26 mouse cellular contexts compared by ENCODE assay signal in the genomic region with DNA sequence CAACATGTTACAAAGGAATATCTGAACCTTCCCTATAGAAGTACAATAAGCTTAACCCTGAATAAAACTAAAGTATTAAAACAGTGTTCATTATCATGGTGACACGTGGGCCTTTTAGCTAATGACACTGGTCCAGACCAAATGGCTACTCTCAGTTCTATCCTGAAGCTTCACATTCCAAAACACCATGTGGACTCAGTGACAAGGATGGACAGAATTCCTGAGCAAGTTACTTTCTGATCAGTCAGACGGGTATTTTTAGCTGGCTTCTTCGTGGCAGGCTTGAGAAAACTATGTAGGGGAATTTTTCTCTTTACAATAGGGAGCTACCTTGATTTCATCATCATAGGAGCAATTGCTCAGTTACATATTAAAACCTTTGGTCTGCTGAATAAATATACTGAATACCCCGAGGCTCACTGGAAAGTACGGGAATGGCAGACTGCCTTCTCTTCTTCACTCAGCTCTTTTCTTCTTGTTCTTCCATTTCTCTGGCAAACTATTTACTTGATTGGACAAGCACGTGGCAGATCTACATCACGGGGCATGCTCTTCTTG. TPM values are rescaled to one million over a fixed set of nuclear protein-coding genes. Genes with fewer than 3 reads are reported as not detected.
DNase-seq lines count a peak whose midpoint lies in the region; ATAC-seq and TF ChIP-seq lines count a peak whose summit lies in the region.
"Had no signal": no experiment of that assay in that cellular context is flagged by ENCODE, and none has a peak within 500 bp of the region (broad histone marks: within the 10 kb centered on the region; RNA-seq: fewer than 3 reads in every experiment).

No protein-coding gene starts in this region.

- in situ Hi-C loops in Patski (cut with MboI; ENCODE audit: low pct_unique_long_range_greater_than_20kb) = no loop called here

- ATAC-seq in heart, embryonic 14.5 days (ENCODE audit: insufficient number of reproducible peaks, insufficient read depth, low FRiP score, low read depth) = no peak
- no peak for ATAC-seq in lung, embryonic 14.5 days (ENCODE audit: insufficient read depth)
- ATAC-seq in Patski = peak; percentile 97

- POLR2A ChIA-PET in Patski (lab: Charles Lee) = interaction anchor here (0.8 to 1.2 kb wide), 3 partner anchors 11 to 17 kb away, joined by 3 to 6 read pairs (median 3); no protein-coding TSS in a partner anchor

- H3K4me1 ChIP-seq in heart, embryonic 14.5 days (ENCODE audit: control insufficient read depth in 2 of 2, insufficient read depth in 2 of 2, low read length in 2 of 2) = peaks cover 7 to 18% of the 10 kb centered on the region in 2 experiments; a peak in 3 of 4 replicates
- H3K4me1 ChIP-seq in lung, embryonic 14.5 days (ENCODE audit: insufficient read depth) = no peaks in the 10 kb centered on the region
- no peaks in the 10 kb centered on the region; the same call in 1 of the 2 replicates for H3K4me1 ChIP-seq in lung, adult 2 months (ENCODE audit: control insufficient read depth, insufficient read depth, low read length)
- H3K4me1 ChIP-seq: embryonic facial prominence, embryonic 12.5 days; stomach, embryonic 15.5 days had no signal

- no peaks in the 10 kb centered on the region for H3K9me3 ChIP-seq in heart, embryonic 14.5 days (ENCODE audit: control insufficient read depth, low read length)
- H3K9me3 ChIP-seq in lung, embryonic 14.5 days (ENCODE audit: low read depth, low read length) = no peaks in the 10 kb centered on the region
- H3K9me3 ChIP-seq: embryonic facial prominence, embryonic 12.5 days; stomach, embryonic 15.5 days had no signal

- no peaks in the 10 kb centered on the region for H3K36me3 ChIP-seq in heart, embryonic 14.5 days (ENCODE audit: control insufficient read depth, insufficient read depth, low read length)
- H3K36me3 ChIP-seq in lung, embryonic 14.5 days (ENCODE audit: insufficient read depth) = no peaks in the 10 kb centered on the region
- H3K36me3 ChIP-seq: embryonic facial prominence, embryonic 12.5 days; stomach, embryonic 15.5 days had no signal

- TF ChIP-seq CTCF in lung, embryonic 14.5 days (IDR thresholded peaks at IDR 0.05; ENCODE audit: low read depth) = no peak
- no peak for TF ChIP-seq CTCF in lung, adult 2 months (IDR thresholded peaks at IDR 0.05; ENCODE audit: insufficient read depth, low read length)
- no peak for TF ChIP-seq CTCF in Patski (IDR thresholded peaks at IDR 0.05)

- peak overlapping the region; percentile 7 to 44; a peak in 2 of 4 replicates for H3K27ac ChIP-seq in heart, embryonic 14.5 days (replicated peaks in 1 of 2; ENCODE audit: control insufficient read depth in 1 of 2, insufficient read depth in 1 of 2, low read depth in 2 of 2, low read length in 2 of 2)
- peak overlapping the region; percentile 36; the same call in 1 of the 2 replicates for H3K27ac ChIP-seq in lung, embryonic 14.5 days (ENCODE audit: low read depth)
- H3K27ac ChIP-seq: embryonic facial prominence, embryonic 12.5 days; hindbrain, embryonic 14.5 days; left cerebral cortex, adult 2 months; stomach, embryonic 15.5 days had no signal

- H3K4me3 ChIP-seq in heart, embryonic 14.5 days (ENCODE audit: control insufficient read depth in 1 of 2, insufficient read depth in 1 of 2, low read depth in 1 of 2, low read length in 2 of 2) = no peak overlapping the region
- no peak overlapping the region for H3K4me3 ChIP-seq in lung, embryonic 14.5 days (ENCODE audit: low read depth, low read length)
- H3K4me3 ChIP-seq in lung, adult 2 months (replicated peaks; ENCODE audit: extremely low read depth, low read depth, low read length) = no peak overlapping the region
- H3K4me3 ChIP-seq: embryonic facial prominence, embryonic 12.5 days; left cerebral cortex, adult 2 months; stomach, embryonic 15.5 days had no signal

- TF ChIP-seq POLR2A in lung, adult 2 months (IDR thresholded peaks at IDR 0.05; ENCODE audit: borderline replicate concordance, extremely low read depth, low read depth, low read length) = no peak

- CTCF ChIA-PET in Patski (lab: Charles Lee) = interaction anchor here (0.7 to 2.3 kb wide), 10 partner anchors 11 to 36 kb away, joined by 3 to 9 read pairs (median 4); no protein-coding TSS in a partner anchor

- no peak overlapping the region for H3K9ac ChIP-seq in heart, embryonic 14.5 days (ENCODE audit: low read length)
- no peak overlapping the region for H3K9ac ChIP-seq in lung, embryonic 14.5 days
- H3K9ac ChIP-seq: embryonic facial prominence, embryonic 12.5 days; hindbrain, embryonic 14.5 days; stomach, embryonic 15.5 days had no signal

- 43% methylated on average over 7 of the region's 7 CpGs for WGBS in heart, embryonic 14.5 days
- 63% methylated on average over 7 of the region's 7 CpGs for WGBS in lung, embryonic 14.5 days
- 60% methylated on average over 7 of the region's 7 CpGs for WGBS in lung, adult 2 months

- H3K27me3 ChIP-seq in heart, embryonic 14.5 days (ENCODE audit: control insufficient read depth, insufficient read depth, low read length) = no peaks in the 10 kb centered on the region
- no peaks in the 10 kb centered on the region for H3K27me3 ChIP-seq in lung, embryonic 14.5 days (ENCODE audit: insufficient read depth, low read length)
- H3K27me3 ChIP-seq in Patski = no peaks in the 10 kb centered on the region
- H3K27me3 ChIP-seq: embryonic facial prominence, embryonic 12.5 days; stomach, embryonic 15.5 days had no signal

- intact Hi-C loops in heart, postnatal 25 days (cut with DNase I) = no loop called here

- H3K4me2 ChIP-seq in heart, embryonic 14.5 days (ENCODE audit: low read length) = no peak overlapping the region
- no peak overlapping the region for H3K4me2 ChIP-seq in lung, embryonic 14.5 days
- H3K4me2 ChIP-seq: embryonic facial prominence, embryonic 12.5 days; hindbrain, embryonic 14.5 days; stomach, embryonic 15.5 days had no signal

- no peak for DNase-seq in heart, postnatal 25 days (ENCODE audit: low spot score)
- peak; percentile 13 for DNase-seq in lung, embryonic 14.5 days
- DNase-seq in lung, adult 2 months = no peak
- peak; percentile 83 for DNase-seq in Patski (ENCODE audit: low read depth, low spot score)
- DNase-seq in lung, postnatal 25 days (ENCODE audit: low spot score) = peak; percentile 16
- DNase-seq in layer of hippocampus, adult 9-10 months (ENCODE audit: low spot score) = no peak
- DNase-seq: adrenal gland, adult 8-10 months; cerebellum, adult 9-10 months; gastrocnemius, postnatal 10 days; heart, adult 18-20 months; kidney, adult 18-20 months; kidney, postnatal 25 days; left cerebral cortex, postnatal 4 days; liver; thymus, adult 18-20 months; thymus, postnatal 4 days had no signal

RNA-seq across cellular contexts. Expression of gene Ccl20, which starts 16.9 kb away (rescaled TPM):
- polyA plus RNA-seq in heart, embryonic 14.5 days (2014; fragmentation: Nextera tagmentation; extraction: Ambion mirVana) = 0.36 TPM in 1 of 2 replicates, not detected in the other
- not detected for total RNA-seq in heart, postnatal 25 days (2021)
- 0.18 TPM in 1 of 2 replicates, not detected in the other for polyA plus RNA-seq in lung, embryonic 14.5 days (2014; fragmentation: Nextera tagmentation; extraction: Ambion mirVana)
- 0.32 and 0.42 TPM in 2 replicates for polyA plus RNA-seq in lung, adult 2 months (2012; rRNA removed)
- polyA plus RNA-seq in Patski (2021) = 2.6 TPM
- total RNA-seq: adrenal gland, adult 8-10 months; gastrocnemius, postnatal 10 days; layer of hippocampus, adult 8-10 months; left cerebral cortex, adult 2 months; left cerebral cortex, postnatal 4 days; monocyte, adult 5-6 weeks had no signal
- polyA plus RNA-seq: C2C12; forebrain, embryonic 14.5 days; hindbrain, embryonic 14.5 days; neural tube, embryonic 11.5 days had no signal

RNA-seq across cellular contexts. Expression of gene Krtap28-13, which starts 38.9 kb away (rescaled TPM):
- polyA plus RNA-seq in heart, embryonic 14.5 days (2014; fragmentation: Nextera tagmentation; extraction: Ambion mirVana) = not detected in 2 replicates
- total RNA-seq in heart, postnatal 25 days (2021) = not detected
- polyA plus RNA-seq in lung, embryonic 14.5 days (2014; fragmentation: Nextera tagmentation; extraction: Ambion mirVana) = not detected in 2 replicates
- 0.11 and 0.12 TPM in 2 replicates for polyA plus RNA-seq in lung, adult 2 months (2012; rRNA removed)
- not detected for polyA plus RNA-seq in Patski (2021)
- total RNA-seq: adrenal gland, adult 8-10 months; gastrocnemius, postnatal 10 days; heart, adult 18-20 months; left cerebral cortex, adult 2 months; left cerebral cortex, postnatal 4 days; monocyte, adult 5-6 weeks had no signal
- polyA plus RNA-seq: C2C12; embryonic facial prominence, embryonic 12.5 days; forebrain, embryonic 14.5 days; hindbrain, embryonic 14.5 days; neural tube, embryonic 11.5 days; stomach, embryonic 15.5 days had no signal

RNA-seq across cellular contexts. Expression of gene A030005K14Rik, which starts 40.5 kb away (rescaled TPM):
- polyA plus RNA-seq in heart, embryonic 14.5 days (2014; fragmentation: Nextera tagmentation; extraction: Ambion mirVana) = not detected in 2 replicates
- not detected for total RNA-seq in heart, postnatal 25 days (2021)
- not detected in 2 replicates for polyA plus RNA-seq in lung, embryonic 14.5 days (2014; fragmentation: Nextera tagmentation; extraction: Ambion mirVana)
- not detected in 2 replicates for polyA plus RNA-seq in lung, adult 2 months (2012; rRNA removed)
- not detected for polyA plus RNA-seq in Patski (2021)
- total RNA-seq: adrenal gland, adult 8-10 months; gastrocnemius, postnatal 10 days; heart, adult 18-20 months; layer of hippocampus, adult 8-10 months; left cerebral cortex, adult 2 months; left cerebral cortex, postnatal 4 days; monocyte, adult 5-6 weeks had no signal
- polyA plus RNA-seq: C2C12; embryonic facial prominence, embryonic 12.5 days; forebrain, embryonic 14.5 days; hindbrain, embryonic 14.5 days; neural tube, embryonic 11.5 days; stomach, embryonic 15.5 days had no signal

RNA-seq across cellular contexts. Expression of gene Gm47969, which starts 54.9 kb away (rescaled TPM):
- polyA plus RNA-seq in heart, embryonic 14.5 days (2014; fragmentation: Nextera tagmentation; extraction: Ambion mirVana) = not detected in 2 replicates
- not detected for total RNA-seq in heart, postnatal 25 days (2021)
- not detected in 2 replicates for polyA plus RNA-seq in lung, embryonic 14.5 days (2014; fragmentation: Nextera tagmentation; extraction: Ambion mirVana)
- 0.57 and 0.66 TPM in 2 replicates for polyA plus RNA-seq in lung, adult 2 months (2012; rRNA removed)
- not detected for polyA plus RNA-seq in Patski (2021)
- total RNA-seq: adrenal gland, adult 8-10 months; gastrocnemius, postnatal 10 days; heart, adult 18-20 months; layer of hippocampus, adult 8-10 months; left cerebral cortex, adult 2 months; left cerebral cortex, postnatal 4 days; monocyte, adult 5-6 weeks had no signal
- polyA plus RNA-seq: C2C12; embryonic facial prominence, embryonic 12.5 days; forebrain, embryonic 14.5 days; hindbrain, embryonic 14.5 days; neural tube, embryonic 11.5 days; stomach, embryonic 15.5 days had no signal

RNA-seq across cellular contexts. Expression of gene Krtap28-10, which starts 57.4 kb away (rescaled TPM):
- not detected in 2 replicates for polyA plus RNA-seq in heart, embryonic 14.5 days (2014; fragmentation: Nextera tagmentation; extraction: Ambion mirVana)
- not detected for total RNA-seq in heart, postnatal 25 days (2021)
- not detected in 2 replicates for polyA plus RNA-seq in lung, embryonic 14.5 days (2014; fragmentation: Nextera tagmentation; extraction: Ambion mirVana)
- not detected in 2 replicates for polyA plus RNA-seq in lung, adult 2 months (2012; rRNA removed)
- polyA plus RNA-seq in Patski (2021) = not detected
- total RNA-seq: adrenal gland, adult 8-10 months; gastrocnemius, postnatal 10 days; heart, adult 18-20 months; layer of hippocampus, adult 8-10 months; left cerebral cortex, adult 2 months; left cerebral cortex, postnatal 4 days; monocyte, adult 5-6 weeks had no signal
- polyA plus RNA-seq: C2C12; embryonic facial prominence, embryonic 12.5 days; forebrain, embryonic 14.5 days; hindbrain, embryonic 14.5 days; neural tube, embryonic 11.5 days; stomach, embryonic 15.5 days had no signal

Comparison
In these comparisons a context has a peak if more than half of its experiments do, and no peak if none do; other contexts are left out.
1. DNase-seq: peak in lung, embryonic 14.5 days (single experiment), Patski (single experiment) and lung, postnatal 25 days (single experiment); none in heart, postnatal 25 days (single experiment), lung, adult 2 months (single experiment) and layer of hippocampus, adult 9-10 months (single experiment).